Mouse (Mus musculus): ENCODE results near the gene Tmem255a.

Tmem255a gene

DNA sequence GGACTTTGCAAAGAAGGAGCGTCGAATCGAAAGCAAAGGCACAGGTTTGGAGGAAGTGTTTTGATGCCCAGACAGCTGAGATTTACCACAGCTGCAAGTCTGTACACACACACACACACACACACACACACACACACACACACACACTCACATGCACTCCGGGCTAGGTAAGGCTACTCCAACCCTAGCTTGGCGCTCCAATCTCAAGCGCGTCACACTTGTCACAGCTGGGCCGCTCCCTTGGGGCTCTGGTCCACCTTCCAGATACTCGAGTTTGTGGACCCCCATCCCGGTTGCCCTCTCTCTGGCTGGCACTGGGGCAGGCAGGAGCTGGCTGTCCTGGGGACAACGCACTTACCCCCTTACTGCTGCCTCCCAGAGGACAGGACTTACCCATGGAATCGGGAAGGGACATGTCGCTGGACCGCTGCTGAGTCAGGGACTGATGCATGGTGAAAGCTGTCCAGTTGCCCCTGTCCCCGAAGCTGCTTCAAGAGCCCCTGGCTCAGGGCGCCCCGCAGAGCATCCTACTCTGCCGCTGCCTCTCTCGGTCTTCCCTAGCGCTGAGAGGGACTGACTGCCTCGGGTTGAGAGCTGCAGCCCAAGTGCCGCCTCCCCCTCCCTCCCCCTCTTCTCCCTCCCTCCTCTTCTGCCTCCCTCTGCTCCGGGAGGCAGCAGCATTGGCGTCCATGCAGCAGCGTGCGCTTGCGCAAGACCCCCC is at the start of gene Tmem255a:
TSS of gene Tmem255a (minus strand) at position 589 of the 721 bp plus-strand sequence.
- peak; percentile 10 for DNase-seq (ENCODE audit: low spot score)

DNA sequence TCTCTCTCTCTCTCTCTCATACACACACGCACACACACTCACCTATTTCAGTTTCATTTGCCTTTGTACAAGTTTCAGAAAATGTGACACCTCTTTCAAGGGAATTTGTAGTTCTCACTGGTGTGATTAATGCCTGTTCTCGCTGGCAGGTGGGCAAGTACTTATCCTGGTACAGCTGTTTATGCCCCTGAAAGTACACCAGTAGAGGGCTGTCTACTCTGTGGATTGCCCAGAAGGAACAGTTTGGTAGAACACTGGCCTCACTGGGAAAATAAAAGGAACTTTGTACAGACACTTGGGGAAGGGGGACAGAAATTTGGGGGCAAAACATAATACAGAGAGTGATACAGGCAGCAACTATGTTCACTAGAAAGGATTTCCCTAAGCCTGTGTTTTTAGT is 7.4 kb upstream of the Tmem255a start:
- no peak for DNase-seq (ENCODE audit: low spot score)

DNA sequence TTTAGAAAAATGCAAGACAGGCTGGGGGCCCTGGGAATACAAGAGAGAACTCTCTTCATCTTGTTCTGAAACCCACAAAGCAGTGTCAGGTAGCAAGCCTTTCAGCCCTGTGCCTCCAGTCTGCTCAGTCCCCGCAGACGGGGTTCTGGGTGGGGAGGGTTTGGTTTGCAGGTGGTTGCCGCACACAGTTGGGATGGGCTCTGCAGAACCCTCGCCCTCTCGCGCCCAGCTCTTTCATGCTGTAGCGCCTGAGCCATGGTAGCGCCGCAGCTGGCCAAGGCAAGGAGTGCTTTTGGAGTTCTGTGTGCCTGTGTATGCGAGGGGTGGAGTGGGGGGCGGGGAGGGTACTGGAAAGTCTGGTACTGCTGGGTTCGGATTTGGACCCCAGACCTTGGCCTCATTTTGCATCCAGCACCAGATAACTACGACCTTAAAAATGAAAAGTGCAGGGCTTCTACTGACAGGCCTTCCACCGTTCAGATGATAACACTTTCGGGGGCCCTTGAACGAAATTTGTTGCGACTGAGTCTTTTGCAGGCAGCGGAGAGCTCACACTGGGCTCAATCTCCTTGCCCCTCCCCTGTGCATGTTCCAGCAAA is 1.8 kb downstream of the Tmem255a start:
- peak; percentile 20 for DNase-seq (ENCODE audit: low spot score)

DNA sequence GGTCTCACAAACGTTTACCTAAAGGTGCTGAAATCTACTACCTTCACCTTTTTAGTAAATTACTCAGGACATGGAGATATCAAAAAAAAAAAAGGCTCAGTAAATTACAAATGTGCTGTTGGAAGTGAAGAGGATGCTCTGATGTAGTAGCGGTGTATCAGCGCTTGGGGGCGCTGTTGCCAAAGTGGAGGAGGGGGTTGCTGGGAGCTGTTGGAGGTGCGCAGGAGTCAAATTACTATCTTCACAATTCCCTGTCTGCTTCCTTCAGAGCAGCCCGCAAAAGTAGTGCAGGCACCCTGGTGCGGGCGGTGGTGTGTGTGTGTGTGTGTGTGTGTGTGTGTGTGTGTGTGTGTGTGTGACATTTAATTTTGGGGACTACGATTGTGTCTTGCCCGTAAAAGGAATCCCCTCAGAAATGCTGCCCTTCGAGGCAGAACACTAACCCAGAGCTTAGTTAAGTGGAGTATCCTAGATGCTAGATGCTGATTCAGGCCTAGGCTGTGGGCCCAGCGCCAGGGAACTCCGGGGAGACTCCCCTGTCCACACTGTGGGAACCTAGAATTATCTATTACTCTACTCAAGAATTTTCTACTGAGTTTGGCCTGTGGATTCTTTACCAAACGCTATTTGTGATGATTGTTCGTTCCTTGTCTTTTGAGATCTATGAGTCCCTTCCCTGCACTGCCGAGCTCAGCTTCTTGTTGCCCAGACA is 2.4 kb downstream of the Tmem255a start:
- peak; percentile 30 for DNase-seq (ENCODE audit: low spot score)

DNA sequence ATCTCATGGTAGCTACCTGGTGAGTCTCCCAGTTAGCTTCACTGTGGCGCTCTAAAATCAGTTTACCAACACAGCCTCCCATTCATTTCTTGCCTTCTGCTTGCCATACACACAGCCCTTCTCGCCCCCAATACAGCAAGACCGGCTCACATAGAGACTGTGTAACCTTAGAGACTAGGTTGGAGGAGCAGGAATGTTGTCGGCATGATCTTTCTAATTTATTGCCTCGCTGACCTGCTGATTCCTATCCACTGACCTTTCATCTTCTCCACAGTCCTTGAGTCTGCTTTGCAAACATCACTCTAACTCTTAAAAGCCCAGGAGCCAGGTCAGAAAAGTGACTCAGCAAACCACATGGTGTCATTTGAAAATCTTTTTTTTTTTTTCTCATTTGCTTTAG is 4.6 kb downstream of the Tmem255a start:
- no peak for DNase-seq (ENCODE audit: low spot score)

DNA sequence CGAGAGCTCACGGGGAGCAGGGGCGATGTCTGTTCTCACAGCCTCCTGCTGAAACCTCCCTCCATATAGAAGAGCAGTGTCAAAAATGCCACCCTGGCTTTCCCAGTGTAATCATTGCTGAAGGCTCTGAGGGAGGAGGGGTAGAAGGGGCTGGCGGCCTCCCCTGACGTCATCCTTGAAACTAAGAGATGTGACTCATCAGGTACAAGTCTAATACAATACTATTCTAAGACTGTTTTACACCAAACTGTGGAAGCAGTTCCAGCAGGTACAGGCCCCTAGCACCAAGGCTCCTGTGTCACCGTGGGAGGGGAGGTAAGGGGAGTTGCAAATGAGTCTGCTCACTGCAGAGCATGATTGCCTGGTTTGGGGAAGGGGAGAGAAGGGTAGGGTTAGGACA is 5.1 kb downstream of the Tmem255a start:
- no peak for DNase-seq (ENCODE audit: low spot score)

DNA sequence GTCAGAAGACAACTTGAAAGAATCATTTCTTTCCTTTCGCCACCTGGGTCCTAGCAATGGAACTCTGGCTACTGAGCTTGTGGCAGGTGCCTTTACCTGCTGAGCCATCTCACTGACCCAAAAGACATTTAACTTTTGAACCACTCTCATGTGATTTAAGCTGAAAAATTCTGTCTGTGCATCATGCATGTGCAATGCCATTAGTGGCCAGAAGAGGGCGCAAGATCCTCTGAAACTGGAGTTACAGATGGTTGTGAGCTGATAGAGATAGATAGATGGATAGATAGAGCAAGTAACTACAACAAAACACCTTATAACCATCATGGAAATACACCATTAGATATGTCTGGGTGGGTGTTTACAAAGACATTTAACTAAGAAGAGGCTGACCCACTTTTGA is 14.5 kb downstream of the Tmem255a start:
- peak; percentile 21 for DNase-seq (ENCODE audit: low spot score)

DNA sequence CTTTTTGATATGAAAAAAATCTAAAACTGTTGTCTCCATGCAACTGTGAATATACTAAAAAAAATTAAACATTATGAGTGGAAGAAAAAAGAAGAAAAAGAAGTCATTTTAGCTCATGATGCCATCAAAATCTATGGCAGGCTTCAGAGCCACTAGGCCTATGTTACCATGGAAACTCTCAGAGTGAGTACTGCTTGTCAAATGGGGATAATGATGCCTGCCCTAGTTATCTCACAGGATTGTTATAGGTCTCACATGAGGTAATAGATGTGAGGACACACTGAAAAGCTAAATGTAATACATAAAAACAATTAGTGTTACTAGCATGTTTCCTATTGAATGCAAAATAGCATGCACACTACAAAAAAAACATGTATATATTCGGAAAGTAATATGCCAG is 22.4 kb downstream of the Tmem255a start:
- DNase-seq (ENCODE audit: low spot score), result no peak

DNA sequence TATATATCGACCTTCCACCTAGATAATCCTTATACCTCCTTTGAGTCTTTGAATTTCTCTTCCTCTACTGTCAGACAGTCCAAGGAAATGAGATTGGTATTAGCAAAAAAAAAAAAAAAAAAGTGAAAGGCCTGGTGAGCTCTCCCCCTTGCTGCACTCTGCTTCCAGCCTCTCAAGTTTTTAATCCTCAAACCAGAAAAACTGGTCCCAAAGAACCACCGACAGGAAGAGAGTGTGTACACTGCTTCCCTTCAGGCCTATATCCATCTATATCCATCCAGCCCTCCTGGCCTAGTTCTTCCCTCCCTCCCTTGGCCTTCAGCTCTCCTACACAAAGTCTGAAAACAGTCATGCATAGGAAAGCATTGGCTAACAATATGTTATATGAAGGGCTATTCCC is 29.5 kb downstream of the Tmem255a start:
- no peak for DNase-seq (ENCODE audit: low spot score)

DNA sequence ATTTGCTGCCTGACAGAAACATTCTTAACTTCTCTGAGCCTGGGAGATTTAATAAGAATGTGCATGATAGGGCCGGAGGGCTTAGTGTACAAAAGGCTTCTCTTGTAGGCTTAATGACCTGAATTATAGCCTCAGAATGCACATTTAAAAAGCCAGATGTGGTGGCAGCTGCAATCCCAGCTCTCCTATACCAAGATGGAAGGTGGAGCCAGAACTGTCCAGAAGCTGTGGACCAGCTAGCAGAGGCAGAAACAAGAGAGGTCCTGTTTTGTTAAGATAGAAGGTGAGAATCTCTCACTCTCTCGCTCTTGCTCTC is 34.6 kb downstream of the Tmem255a start:
- no peak for DNase-seq (ENCODE audit: low spot score)

DNA sequence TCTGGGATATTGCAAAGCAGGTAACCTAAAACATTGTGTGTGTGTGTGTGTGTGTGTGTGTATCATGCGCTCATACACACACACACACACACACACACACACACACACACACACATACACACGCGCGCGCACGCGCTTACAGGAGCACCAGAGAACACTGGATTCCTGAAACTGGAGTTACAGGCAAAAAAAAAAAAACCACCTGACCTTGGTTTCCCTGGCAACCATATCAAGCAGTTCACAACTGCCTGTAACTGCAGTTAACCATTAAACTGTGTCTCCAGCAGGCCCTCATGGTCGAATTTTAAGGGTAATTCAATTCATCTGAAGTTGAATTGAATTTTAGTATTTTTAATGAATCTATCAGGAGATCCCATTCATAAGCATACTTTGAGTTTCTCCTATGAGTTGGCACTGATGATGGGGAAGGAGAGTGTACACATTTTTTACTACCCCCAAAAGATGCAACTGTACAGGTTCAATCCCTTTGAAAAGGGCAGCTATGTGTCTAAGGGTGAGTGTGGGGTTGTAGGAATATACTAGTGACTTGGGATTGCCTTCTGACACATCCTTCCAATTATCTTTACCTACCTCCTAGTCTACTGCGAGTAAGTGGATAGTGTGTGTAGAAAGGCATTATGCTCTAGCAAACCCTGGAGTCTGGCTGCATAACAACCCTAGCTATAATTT is 35.1 kb downstream of the Tmem255a start:
- DNase-seq (ENCODE audit: low spot score), result no peak

DNA sequence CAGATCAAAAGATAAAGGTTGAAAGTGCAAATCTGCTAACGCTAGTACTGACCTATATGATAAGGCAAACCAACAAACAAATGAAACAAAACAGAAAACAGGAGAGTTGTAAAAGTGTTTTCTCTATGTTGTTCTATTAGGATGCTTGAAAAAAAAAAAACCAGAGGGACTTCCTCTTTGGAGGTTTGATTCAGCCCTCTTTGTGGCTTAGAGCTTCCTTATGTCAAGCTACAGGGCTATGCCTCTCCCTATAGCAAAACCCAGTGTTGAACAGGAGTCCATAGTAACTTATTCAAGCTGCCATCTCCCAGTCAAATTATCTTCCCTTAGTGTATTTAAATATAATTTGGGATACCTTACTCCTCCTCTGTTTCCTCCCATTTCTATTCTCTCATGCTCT is 44.8 kb downstream of the Tmem255a start:
- no peak for DNase-seq (ENCODE audit: low spot score)

DNA sequence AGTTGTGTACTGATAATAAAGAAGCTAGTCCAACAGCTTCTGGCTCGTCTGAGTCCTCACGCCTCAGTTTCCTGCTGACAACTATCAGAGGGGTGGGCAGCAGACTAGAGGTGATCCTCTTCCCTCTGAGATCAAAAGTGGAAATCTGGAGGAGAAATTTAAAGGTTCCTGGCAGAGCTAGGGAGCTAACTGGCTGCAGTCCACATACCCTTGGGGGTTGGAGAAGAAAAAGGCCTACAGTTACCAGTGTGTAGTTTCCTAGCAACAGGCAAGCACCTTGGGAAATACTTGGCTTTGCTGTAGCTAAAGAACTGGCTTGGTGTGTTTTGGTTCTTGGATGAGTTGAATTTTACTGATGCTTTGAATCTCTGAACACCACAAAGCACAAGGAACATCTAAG is 50.4 kb downstream of the Tmem255a start:
- DNase-seq (ENCODE audit: low spot score), result peak; percentile 12

DNA sequence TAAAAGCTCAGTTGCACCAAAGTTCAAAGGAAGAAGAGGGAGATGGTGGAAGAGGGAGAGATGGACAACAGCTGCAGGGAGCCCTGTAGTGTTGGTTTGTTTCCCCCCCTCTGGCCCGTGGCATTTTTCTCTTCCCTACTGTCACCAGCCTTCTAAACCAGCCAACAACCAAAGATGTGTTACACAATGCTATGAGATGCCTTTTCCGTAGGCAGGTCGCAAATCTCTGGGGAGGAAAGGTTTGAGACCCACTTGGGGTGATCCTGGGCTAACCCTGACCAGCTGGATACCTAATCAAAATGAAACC is 61.8 kb downstream of the Tmem255a start:
- DNase-seq (ENCODE audit: low spot score), result no peak

DNA sequence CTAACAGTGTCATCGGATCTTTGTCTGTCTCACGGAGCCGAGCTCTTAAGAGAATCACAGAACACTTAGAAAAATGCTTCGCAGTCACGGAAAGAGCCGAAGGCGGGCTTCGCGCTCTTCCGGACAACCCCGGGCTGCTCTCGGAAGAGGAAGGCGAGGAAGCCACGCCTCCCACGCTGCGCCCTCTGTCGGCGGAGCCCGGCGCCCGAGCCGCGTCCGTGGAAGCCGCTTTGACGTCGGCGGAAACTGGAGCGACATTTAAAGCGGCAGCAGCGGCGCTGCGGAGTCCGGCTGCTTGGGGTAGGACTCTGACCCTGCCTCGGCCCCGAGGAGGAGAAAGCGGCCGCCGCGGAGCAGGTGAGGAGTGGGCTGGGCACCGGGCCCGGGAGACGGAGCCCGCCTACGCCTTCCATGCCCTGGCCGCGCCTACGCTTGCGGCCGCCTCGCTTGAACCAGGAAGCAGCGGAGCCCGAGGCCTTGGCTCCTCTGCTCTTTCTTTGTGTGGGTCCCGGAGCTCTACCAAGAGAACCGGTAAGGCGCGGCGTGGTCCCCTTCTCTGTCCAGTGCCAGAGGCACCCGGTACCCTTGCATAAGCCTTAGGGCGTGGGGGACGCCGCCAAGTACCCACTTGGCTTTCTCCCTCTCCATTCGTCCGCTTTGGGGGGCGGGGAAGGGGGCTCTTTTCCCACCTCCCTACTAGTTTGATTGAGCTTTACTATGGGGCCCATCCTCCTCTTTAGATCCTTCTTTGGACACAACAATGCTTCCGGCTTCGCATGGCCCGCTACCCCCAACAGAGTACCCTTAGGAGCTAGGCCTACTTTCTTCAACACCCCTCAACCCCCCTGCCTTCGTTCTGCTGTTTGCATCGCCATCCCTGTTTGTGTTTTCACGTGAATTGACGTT is 62.4 kb downstream of the Tmem255a start, which contains the start of gene Zbtb33:
TSS of gene Zbtb33 (plus strand) at position 242 of the 906 bp plus-strand sequence.
- peak; percentile 87 for DNase-seq (ENCODE audit: low spot score)

DNA sequence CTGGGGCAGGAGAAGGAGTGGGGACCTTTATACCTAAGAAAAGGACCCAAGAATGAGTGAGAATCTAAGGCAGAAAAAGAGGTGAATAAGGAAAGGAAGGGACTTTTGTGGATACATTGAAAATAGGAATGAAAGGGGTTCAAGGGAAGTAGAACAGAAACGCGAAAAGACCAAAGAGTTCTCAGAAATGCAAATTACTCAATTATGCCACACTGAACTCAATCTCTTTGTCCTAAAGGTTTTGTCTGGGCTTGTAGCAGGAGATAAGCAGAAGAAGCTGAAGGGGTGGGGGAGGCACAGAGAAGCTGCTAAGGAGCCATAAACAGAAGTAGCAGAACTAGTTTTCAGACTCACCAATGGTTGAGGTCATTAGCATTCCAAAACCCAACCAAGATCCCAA is 66.7 kb downstream of the Tmem255a start:
- no peak for DNase-seq (ENCODE audit: low spot score)

DNA sequence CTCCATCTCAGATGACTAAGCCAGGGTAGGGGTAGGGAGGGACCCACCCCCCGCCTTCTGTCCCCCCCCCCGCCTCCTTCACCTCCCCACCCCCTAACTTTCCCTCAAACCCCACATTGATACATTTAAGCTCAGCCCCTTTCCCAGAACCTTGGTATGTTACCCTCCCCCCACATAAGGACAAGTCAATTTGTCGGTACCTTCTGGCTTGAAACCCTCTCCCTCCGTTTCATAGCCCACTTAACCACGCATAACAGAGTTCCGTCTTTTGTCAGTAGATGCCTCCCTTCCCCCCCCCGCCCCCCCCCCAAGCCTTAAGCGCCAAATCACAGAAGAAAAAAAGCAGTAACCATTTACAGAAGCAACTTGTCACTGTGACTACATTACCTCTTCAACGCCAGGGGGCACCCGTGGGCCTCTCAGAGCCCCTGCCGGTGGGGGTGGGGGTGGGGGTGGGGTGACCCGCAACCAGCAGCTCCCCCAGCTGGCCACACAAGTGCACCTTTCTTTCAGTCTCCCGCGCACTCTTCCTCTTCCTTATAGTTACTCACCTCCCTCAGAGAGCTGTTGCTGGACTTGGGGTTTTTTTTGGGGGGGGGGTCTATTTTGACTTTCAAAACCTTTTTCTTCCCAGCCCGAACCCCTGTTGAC is 70.5 kb downstream of the Tmem255a start:
- DNase-seq (ENCODE audit: low spot score), result peak; percentile 40

DNA sequence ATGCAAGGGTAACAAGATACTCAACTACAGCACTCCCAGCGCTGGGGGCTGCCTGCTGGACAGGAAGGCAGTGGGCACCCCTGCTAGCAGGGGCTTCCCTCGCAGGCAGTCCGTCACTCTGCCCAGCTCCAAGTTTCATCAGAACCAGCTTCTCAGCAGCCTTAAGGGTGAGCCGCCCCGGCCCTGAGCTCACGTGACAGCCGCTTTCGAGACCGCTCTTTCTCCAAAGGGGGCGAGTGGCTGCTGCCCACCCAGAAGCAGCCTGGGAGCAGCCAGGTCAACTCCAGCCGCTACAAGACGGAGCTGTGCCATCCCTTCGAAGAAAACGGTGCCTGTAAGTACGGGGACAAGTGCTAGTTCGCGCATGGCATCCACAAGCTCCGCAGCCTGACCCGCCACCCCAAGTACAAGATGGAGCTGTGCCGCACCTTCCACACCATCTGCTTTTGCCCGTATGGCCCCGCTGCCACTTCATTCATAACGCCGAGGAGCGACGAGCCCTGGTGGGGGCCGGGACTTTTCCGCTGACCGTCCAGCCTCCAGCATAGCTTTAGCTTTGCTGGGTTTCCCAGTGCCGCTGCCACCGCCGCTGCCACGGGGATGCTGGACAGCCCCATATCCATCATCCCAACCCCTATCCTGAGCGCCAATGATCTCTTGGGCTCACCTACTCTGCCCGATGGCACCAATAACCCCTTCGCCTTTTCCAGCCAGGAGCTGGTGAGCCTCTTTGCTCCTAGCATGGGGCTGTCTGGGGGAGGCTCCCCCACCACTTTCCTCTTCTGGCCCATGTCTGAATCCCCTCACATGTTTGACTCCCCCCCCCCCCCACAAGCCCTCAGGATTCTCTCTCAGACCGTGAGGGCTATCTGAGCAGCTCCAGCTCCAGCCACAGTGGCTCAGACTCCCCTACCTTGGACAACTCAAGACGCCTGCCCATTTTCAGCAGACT is 71.3 kb downstream of the Tmem255a start:
- DNase-seq (ENCODE audit: low spot score), result no peak

DNA sequence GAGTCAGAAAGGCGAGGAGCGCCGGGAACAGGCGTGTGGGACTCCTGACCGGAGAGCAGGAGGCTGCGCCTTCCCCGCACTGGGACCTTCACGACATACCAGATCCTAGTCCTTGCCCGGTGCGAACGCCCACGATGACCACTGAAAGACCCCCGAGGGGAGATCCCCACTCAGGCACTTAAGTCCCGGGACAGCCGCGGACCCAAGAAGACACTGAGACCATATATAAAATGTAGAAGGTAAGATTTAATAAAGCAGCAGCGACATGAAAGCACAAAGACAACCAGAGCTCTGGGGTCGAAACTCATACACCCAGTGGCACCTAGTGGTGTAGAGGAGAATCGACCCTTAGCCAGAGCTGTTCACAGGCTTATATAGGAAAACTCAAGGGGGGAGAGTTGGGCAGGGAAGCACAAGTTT is 72.3 kb downstream of the Tmem255a start:
- DNase-seq (ENCODE audit: low spot score), result peak; percentile 28

DNA sequence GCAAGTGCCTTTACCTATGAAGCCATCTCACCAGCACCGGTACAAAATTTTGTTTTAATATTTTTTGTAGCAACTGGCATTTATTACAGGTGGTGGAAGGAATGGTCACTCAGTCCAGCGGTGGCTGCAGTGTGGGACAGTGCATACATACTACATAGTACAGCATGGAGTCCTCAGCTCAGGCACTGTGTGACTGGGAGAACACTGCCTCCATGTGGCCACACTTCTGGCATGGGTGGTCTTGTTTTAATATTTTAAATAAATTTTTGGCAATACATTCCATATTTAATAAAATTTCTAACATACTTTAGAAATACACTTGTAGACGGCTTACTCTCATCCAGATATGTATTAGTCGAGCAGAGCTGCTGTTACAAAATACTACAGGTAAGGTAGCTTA is 85.6 kb downstream of the Tmem255a start:
- DNase-seq (ENCODE audit: low spot score), result no peak
